Mouse (Mus musculus) olfactory bulb, adult 2 months (tissue): Measurements from ENCODE around the gene Rplp0.

Experiments
- CTCF ChIP-seq: fragments of 200-500 bp; IDR thresholded peaks from 2 replicates; pipeline ENCODE4 v1.5.1; 2012; ENCODE audit warnings: low read depth, mild to moderate bottlenecking, low read length, moderate library complexity; ENCODE audit not compliant: insufficient read depth
- POLR2A ChIP-seq: fragments of 200-500 bp; IDR thresholded peaks from 2 replicates; pipeline ENCODE4 v1.6.1; 2012; ENCODE audit warnings: mild to moderate bottlenecking, low read depth, low read length, moderate library complexity; ENCODE audit not compliant: insufficient read depth

GRCm38 (mm10) chr5:115550482-115551005 lies 8.7 kb upstream of the Rplp0 start:
- TF ChIP-seq POLR2A (no peak), CTCF (no peak)
